Mouse (Mus musculus): ENCODE measurements around the gene Selenom. TPM values are rescaled to one million over a fixed set of nuclear protein-coding genes. Genes with fewer than 3 reads are reported as not detected.

The Selenom gene
- total RNA-seq, 2 experiments from 2014 or later = 128 to 155 TPM

GRCm38 (mm10) chr11:3526979-3527738, 12.7 kb downstream of the Selenom start:
- DNase-seq (ENCODE audit: low spot score in 2 of 2) = no peak
- intact Hi-C loops (cut with DNase I) = no loop called here

- no peak for DNase-seq (ENCODE audit: low spot score in 2 of 2)
- intact Hi-C loops (cut with DNase I) = no loop called here
These were observed 13.3 kb downstream of the Selenom start for GRCm38 (mm10) chr11:3527766-3528165.

- intact Hi-C loops (cut with DNase I) = no loop called here
- no peak for DNase-seq (ENCODE audit: low spot score in 2 of 2)
These were observed 13.7 kb downstream of the Selenom start for GRCm38 (mm10) chr11:3528208-3528607.

GRCm38 (mm10) chr11:3529476-3530252, 15.2 kb downstream of the Selenom start:
- DNase-seq (ENCODE audit: low spot score in 2 of 2) = no peak
- intact Hi-C loops (cut with DNase I) = loop anchor here (10.0 kb wide), 1 partner anchor 385 kb away; the partner anchor contains the start of gene Slc35e4

GRCm38 (mm10) chr11:3530731-3531130, 16.2 kb downstream of the Selenom start:
- no peak for DNase-seq (ENCODE audit: low spot score in 2 of 2)

GRCm38 (mm10) chr11:3531634-3532033, 17.1 kb downstream of the Selenom start:
- DNase-seq (ENCODE audit: low spot score in 2 of 2) = no peak
- intact Hi-C loops (cut with DNase I) = loop anchor here (10.0 kb wide), 1 partner anchor 383 kb away; the partner anchor contains the start of gene Slc35e4

More at GRCm38 (mm10) chr11:3530731-3531130, 16.2 kb downstream of the Selenom start:
- intact Hi-C loops (cut with DNase I) = loop anchor here (10.0 kb wide), 1 partner anchor 384 kb away; the partner anchor contains the start of gene Slc35e4

GRCm38 (mm10) chr11:3532101-3532931, 17.8 kb downstream of the Selenom start:
- intact Hi-C loops (cut with DNase I) = loop anchor here (10.0 kb wide), 1 partner anchor 382 kb away; the partner anchor contains the start of gene Slc35e4
- DNase-seq (ENCODE audit: low spot score in 2 of 2) = no peak

- intact Hi-C loops (cut with DNase I) = loop anchor here (10.0 kb wide), 1 partner anchor 381 kb away; the partner anchor contains the start of gene Slc35e4
- DNase-seq (ENCODE audit: low spot score in 2 of 2) = no peak
These were observed 19.0 kb downstream of the Selenom start for GRCm38 (mm10) chr11:3533406-3533932.

GRCm38 (mm10) chr11:3534956-3535355, 20.5 kb downstream of the Selenom start:
- DNase-seq (ENCODE audit: low spot score in 2 of 2) = no peak
- intact Hi-C loops (cut with DNase I) = loop anchor here (2.0 to 10.0 kb wide), 4 partner anchors 98 to 380 kb away; partner anchors contain the start of genes Morc2a and Slc35e4

GRCm38 (mm10) chr11:3535406-3535986, 21.0 kb downstream of the Selenom start:
- DNase-seq (ENCODE audit: low spot score in 2 of 2) = peak; percentile 88 to 90
- intact Hi-C loops (cut with DNase I) = loop anchor here (2.0 to 10.0 kb wide), 4 partner anchors 97 to 379 kb away; partner anchors contain the start of genes Morc2a and Slc35e4

GRCm38 (mm10) chr11:3536082-3536481, 21.6 kb downstream of the Selenom start:
- intact Hi-C loops (cut with DNase I) = loop anchor here (5.0 to 10.0 kb wide), 3 partner anchors 111 to 379 kb away; partner anchors contain the start of genes Morc2a and Slc35e4
- DNase-seq (ENCODE audit: low spot score in 2 of 2) = no peak

- intact Hi-C loops (cut with DNase I) = loop anchor here (5.0 to 10.0 kb wide), 3 partner anchors 110 to 378 kb away; partner anchors contain the start of genes Morc2a and Slc35e4
- DNase-seq (ENCODE audit: low spot score in 2 of 2) = no peak
These were observed 22.4 kb downstream of the Selenom start for GRCm38 (mm10) chr11:3536745-3537333.

GRCm38 (mm10) chr11:3537711-3538110, 23.2 kb downstream of the Selenom start:
- no peak for DNase-seq (ENCODE audit: low spot score in 2 of 2)
- intact Hi-C loops (cut with DNase I) = loop anchor here (5.0 to 10.0 kb wide), 3 partner anchors 110 to 377 kb away; partner anchors contain the start of genes Morc2a and Slc35e4

GRCm38 (mm10) chr11:3538341-3538740, 23.9 kb downstream of the Selenom start:
- intact Hi-C loops (cut with DNase I) = loop anchor here (5.0 to 10.0 kb wide), 3 partner anchors 109 to 376 kb away; partner anchors contain the start of genes Morc2a and Slc35e4
- no peak for DNase-seq (ENCODE audit: low spot score in 2 of 2)

- intact Hi-C loops (cut with DNase I) = loop anchor here (5.0 to 10.0 kb wide), 3 partner anchors 108 to 376 kb away; partner anchors contain the start of genes Morc2a and Slc35e4
- peak; percentile 82 to 84 for DNase-seq (ENCODE audit: low spot score in 2 of 2)
These were observed 24.8 kb downstream of the Selenom start for GRCm38 (mm10) chr11:3539111-3539825.

- intact Hi-C loops (cut with DNase I) = loop anchor here (5.0 to 10.0 kb wide), 3 partner anchors 107 to 375 kb away; partner anchors contain the start of genes Morc2a and Slc35e4
- DNase-seq (ENCODE audit: low spot score in 2 of 2) = no peak
These were observed 25.3 kb downstream of the Selenom start for GRCm38 (mm10) chr11:3539826-3540196.

GRCm38 (mm10) chr11:3540451-3541085, 26.1 kb downstream of the Selenom start, which contains the start of gene Smtn:
Gene Smtn, minus strand, starts transcription at chr11:3540612.
- DNase-seq (ENCODE audit: low spot score in 2 of 2) = no peak
- intact Hi-C loops (cut with DNase I) = no loop called here
